Mouse (Mus musculus) liver (tissue): ENCODE results near the gene Nr4a1.

Experiments
- DNase-seq: peaks from one replicate; pipeline ENCODE4 v3.0.0-alpha.2; 2020; ENCODE audit warnings: mixed read lengths

The Nr4a1 gene

DNA sequence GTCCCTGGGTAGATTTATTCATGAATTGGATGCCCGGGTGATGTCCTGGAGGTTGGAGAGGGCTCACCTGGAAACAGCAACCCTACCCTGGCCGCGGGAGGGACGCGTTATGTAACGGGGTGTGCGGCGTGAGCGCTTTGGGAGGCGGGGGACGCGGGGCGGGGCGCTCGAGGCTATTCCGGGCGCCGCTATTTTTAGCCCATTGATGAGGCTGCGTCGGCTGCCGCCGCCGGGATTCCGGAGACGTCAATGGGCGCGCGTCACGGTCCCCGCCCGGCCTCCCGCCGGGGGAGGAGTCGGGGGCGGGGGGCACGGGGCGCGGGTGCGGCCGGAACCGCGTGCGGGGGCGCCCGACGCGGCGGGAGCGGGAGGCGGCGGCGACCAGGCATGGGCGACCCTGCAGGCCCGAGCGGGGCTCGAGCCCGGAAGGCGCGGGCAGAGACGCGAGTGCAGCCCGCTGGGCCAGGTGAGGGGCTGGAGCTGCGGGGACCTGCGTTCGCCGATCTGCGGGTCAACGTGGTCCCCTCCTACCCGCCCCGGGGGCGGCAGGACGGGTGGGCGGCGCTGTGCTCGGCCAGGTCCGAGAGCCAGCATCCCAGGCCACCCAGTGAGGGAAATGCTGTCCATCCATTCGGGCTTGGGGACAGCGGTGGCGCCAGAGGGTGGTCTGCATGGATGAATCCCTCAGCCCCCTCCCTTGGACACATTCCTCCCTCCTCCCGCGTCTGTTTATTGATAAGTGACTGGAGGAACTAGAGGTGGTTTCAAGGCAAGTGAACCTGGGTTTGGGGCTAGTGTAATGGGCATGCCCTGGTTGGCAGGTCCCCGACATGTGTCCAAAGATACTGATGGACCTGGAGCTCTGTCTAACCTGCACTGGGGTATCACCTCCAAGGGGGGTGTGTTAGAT lies at the start of gene Nr4a1:
TSS of gene Nr4a1 (plus strand) at position 384 of the 910 bp plus-strand sequence.
- DNase-seq = peak; percentile 62

DNA sequence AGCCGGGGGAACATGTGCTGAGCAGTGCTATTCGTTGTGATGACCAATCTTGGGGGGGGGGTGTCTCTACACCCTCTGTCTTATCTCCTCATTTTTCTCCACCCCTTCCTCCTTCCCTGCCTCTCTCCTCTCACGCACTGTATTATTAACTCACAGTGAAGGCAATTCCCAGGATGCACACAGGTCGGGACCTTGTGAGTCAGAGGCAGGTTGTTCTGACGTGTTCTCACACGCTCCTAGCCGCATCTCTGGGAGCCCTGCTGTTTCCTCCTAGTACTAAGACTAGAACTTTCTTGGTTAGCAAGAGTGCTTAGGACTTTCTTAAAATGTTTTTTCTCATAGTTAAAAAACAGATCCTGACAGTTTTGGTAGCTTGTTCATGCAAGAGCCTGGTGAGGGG lies 49.3 kb upstream of the Nr4a1 start:
- no peak for DNase-seq

DNA sequence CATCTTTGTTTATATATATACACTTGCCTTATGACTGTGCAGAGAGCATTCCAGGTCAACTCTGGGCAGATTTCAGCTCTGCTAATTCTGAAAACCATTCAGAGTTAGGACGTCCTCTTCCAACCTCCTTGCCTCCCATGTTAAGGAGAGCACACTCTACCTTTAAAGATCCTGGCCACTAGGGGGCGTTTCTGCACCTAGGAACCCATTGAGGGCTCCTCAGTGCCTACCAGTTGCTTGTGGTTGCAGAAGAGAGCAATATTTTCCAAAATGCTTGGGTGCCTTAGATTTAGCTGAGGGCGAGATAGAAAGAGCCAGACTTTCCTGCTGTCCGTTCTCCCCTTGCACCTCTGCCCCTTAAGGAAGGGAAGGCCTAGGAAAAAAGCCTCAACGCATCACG lies 43.8 kb upstream of the Nr4a1 start:
- peak; percentile 66 for DNase-seq

DNA sequence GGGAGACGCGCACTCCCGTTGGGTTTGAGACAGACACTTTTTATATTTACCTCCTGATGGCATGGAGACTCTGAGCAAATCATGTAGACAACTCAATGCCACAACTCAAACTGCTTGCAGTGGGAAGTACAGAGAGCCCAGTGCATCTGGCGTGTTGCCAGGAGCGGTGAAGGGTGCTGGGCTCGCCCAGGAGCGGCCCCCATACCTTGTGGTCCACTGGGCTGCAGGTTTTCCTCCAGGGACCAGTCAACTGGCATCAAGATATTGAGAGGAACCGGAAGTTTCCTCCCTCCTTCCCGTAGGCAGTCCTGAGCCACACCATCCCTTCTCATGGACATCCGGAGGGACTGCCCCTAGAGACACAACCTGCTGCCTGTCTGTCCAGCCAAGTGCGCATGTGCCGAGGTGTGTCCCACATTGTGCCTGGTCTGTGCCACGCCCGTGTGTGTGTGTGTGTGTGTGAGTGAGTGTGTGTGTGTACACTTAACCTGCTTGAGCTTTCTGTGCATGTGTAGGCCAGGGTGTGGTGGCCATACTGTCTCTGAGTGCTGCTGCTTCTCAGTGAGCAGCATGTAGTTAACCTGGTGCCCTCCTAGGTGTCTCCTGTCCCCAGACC lies 43.0 kb upstream of the Nr4a1 start:
- DNase-seq = no peak

DNA sequence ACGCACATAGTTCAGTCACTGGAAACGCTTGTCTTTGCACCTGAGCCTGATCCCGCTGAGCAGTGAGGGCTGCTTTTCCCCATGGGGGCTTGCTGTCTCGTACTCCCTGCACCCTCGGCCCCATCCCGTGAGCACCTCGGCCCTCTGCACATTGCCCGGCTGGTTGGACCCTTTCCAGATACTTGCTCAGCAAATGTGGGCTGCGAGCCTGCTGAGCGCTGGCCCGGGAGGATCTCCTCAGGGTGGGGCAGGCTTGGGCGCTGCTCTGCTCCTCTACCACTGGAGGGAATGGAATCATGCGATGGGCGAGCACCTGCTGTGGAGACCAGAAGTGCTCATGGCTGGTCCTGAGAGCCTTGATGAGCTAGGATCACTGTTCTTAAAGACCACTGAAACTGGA lies 41.6 kb upstream of the Nr4a1 start:
- no peak for DNase-seq

GRCm38 (mm10) chr15:101215136-101215535 lies 38.9 kb upstream of the Nr4a1 start:
- no peak for DNase-seq

DNA sequence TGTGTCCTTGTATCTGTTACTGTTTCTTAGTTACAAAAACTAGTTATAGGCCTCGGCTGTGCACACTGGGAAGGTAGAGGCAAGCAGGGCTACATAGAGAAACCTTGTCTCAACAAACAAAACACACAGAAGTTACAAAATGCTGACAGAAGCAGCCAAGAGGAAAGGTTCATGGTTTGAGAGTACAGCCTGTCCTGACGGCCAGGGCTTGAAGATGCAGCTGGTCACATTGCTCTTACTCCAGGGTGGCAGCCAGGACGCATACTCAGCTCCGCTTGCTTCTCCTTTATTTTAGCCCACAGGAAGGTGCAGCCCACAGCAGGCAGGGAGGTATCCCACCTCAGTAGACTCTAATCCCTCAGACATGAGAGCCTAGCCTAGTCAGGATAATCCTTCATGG lies 38.0 kb upstream of the Nr4a1 start:
- DNase-seq = no peak

DNA sequence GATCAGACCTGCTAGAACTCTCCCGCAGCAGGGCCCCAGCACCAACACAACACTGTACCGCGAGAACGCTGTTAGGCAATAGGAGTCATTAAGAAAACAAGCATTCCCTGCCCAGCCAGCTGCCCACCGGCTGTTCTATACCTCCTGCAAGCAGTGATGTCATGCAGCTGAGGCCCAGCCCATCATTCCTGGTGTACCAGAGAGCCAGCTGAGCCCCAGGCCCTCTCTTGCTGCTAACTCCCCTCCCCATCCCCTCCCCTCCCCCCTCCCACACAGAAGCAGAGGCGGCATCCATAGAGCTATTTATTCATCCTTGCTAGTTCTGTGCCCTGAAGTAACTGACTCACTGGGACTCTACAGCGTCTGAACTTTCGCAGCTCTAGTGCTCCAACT lies 33.2 kb upstream of the Nr4a1 start:
- DNase-seq = no peak

DNA sequence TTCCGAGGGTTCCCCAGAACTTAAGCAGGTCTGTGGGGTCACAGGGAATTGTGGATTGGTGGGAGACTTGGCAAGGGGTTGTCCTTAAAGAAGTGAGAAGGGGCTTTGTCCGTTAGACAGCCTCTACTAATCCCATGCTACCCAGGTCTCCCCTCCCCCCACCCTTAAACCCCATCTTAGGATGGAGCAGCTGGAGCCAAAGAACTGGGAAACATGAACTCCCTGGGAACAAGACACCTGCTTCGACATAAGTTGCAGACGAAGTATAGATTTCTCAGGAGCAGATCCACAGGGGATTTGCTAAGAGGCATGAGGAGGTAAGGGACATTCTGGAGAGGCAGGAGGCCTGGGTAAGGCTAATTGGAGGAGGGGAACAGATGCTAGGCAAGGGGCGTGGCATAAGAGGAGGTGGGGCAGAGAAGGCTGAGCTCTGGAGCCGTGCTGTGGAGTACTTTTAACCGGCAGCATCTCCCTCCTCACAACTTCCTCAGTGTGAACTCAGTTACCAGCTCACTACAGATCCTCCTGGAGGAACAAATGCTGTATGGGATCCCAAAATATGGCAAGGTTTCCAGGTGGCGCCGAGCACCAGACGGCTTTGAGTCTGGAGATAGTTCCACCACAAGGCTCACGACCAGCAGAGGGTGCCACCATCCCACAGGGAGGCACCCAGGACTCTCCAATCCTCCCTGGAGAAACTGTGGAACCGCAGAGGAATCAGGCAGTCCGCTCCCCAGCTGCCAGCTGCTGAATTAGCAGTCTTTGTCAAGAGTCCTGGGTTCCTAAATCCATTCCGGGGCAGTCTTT lies 32.6 kb upstream of the Nr4a1 start:
- DNase-seq = peak; percentile 58

- DNase-seq = no peak
Observed at GRCm38 (mm10) chr15:101222897-101223482, 31.1 kb upstream of the Nr4a1 start.

- no peak for DNase-seq
Observed at GRCm38 (mm10) chr15:101223596-101223995, 30.5 kb upstream of the Nr4a1 start.

DNA sequence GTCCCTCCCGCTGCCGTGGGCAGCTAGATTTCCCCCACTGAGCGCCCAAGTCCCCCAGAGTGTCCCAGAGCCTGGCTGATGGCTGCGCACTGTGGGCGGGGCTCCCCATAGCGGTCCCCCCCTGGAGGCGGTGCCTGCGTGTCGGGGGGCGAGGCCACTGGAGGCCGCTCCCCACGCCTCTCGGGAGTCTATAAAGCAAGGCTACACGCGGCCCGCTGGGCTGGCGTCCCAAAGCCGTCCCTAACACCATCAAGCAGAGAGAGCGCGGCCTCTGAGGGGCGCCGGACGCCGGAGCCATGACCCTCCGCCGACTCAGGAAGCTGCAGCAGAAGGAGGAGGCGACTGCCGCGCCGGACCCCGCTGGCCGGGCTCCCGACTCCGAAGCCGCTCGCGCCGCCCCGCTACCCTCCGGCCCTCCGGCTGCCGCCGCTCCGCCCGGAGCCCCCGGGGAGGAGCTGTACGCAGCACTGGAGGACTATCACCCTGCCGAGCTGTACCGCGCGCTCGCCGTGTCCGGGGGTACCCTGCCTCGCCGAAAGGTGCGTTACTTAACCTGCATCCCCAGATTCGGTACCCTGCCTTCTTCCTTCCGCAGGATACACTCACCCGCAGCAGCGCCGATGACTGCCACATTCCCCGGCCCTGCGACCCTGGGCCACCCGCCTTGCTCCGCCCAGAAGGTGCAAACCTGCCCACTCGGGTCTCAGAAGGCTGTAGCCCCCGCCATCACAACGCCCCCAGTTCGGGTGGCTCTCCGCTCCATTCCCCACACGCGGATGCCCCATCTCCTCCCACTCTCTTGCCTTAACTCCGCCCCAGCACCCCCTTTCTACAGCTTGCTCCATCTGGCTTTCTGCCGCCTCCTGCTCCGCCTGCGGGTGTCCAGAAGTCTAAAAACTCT lies 29.8 kb upstream of the Nr4a1 start, which contains the start of gene Grasp:
TSS of gene Grasp (plus strand) at position 183 of the 901 bp plus-strand sequence.
- DNase-seq = peak; percentile 78

- DNase-seq = no peak
Observed at GRCm38 (mm10) chr15:101224977-101225376, 29.1 kb upstream of the Nr4a1 start.

GRCm38 (mm10) chr15:101227971-101228370 lies 26.1 kb upstream of the Nr4a1 start:
- peak; percentile 55 for DNase-seq

DNA sequence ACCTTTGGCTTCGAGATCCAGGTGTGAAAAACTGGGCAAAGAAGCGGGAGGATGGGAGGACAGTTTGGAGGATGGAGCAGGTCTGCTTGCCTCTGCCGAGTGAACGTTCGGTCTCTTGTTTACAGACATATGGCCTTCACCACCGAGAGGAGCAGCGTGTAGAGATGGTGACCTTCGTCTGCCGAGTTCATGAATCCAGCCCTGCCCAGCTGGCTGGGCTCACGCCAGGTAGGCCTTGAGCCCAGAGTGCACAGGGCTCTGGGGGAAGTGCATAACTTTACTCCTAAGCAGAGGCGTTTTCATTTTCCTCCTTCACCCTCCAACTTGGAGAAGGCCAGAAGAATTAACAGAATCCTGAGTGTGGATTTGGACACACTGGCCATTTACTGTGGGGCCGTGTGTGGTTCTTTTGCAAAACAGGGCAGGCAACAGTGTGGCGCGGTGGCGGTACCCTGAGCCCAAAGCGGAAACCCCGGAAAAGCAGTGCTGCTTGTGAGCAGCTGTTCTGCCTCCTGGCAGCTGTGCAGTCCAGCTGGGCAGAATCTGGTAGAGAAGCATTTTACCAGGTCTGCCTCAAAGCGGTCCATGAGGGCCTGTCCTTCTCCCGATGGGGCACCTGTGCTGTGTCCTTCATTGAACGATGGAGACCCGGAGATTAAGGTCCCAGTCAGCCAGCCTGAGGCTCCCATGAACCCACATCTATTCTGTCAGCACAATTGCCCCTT lies 25.0 kb upstream of the Nr4a1 start:
- DNase-seq = no peak

DNA sequence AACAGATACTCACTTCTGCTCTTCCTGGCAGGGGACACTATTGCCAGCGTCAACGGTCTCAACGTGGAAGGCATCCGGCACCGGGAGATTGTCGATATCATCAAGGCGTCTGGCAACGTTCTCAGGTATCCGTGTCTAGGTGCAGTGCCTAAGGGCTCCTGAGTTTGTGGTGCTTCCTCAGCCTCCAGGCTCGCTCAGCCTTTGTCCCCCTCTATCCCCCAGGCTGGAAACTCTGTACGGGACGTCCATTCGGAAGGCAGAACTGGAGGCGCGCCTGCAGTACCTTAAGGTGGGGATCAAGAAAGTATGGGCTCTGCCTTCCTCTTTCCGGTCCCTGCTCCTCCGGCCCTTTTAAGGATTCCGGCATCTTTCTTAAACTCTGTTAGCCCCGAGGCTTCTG lies 23.6 kb upstream of the Nr4a1 start:
- no peak for DNase-seq

- DNase-seq = no peak
Observed at GRCm38 (mm10) chr15:101230995-101231647, 22.9 kb upstream of the Nr4a1 start.

GRCm38 (mm10) chr15:101231648-101232180 lies 22.4 kb upstream of the Nr4a1 start:
- DNase-seq = no peak

DNA sequence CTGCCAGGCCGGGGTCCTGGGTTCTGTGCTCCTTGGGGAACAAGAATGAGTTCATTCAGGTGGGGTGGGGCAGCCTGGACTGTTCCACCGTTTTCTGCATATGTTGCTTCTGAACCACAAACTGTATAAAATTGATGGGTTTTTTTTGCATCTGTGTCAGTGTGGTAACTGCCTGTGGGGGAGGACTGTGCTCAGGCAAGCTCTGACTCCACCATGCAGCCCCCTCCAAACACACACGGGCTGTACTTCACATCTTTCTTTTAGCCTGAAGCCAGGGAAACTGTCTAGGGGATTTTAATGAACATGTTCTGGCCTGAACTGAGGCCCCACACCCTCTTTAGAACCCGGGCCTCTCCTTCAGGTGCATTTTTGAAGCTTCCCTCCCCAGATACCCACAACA lies 21.5 kb upstream of the Nr4a1 start:
- DNase-seq = no peak

DNA sequence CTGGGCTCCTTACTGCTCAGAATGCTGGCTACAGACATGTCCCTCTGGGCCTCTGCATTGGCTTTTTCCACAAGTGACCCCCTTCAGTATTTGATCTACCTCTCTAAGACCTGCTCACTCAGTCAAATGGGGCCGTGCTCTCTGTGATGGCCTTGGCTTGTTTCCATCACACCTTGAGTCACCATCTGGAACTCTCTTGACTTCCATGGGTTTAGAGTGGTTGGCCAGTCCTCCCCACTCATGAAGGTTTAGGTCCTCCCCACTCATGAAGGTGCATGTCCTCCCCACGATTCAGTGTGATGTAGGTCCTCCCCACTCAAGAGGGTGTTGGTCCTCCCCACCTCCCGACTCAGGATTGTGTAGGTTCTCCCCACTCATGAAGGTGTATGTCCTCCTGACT lies 20.9 kb upstream of the Nr4a1 start:
- no peak for DNase-seq
